Mouse (Mus musculus): ENCODE results near the gene Ncoa1. TPM values are rescaled to one million over a fixed set of nuclear protein-coding genes. Genes with fewer than 3 reads are reported as not detected.

Gene Ncoa1
- polyA plus RNA-seq, 1 experiment from 2014 or later: 19.4 TPM

- H3K4me3 ChIP-seq (replicated peaks; ENCODE audit: low read length): no peak overlapping the region
- no peaks in the 10 kb centered on the region for H3K4me1 ChIP-seq (replicated peaks; ENCODE audit: control insufficient read depth, insufficient read depth, low read length)
- no peaks in the 10 kb centered on the region for H3K9me3 ChIP-seq (ENCODE audit: control insufficient read depth, low read length)
- 66% methylated on average over 4 of the region's 4 CpGs for WGBS
- H3K27me3 ChIP-seq (ENCODE audit: control insufficient read depth, insufficient read depth, low read length): no peaks in the 10 kb centered on the region
- H3K36me3 ChIP-seq (replicated peaks; ENCODE audit: control insufficient read depth, insufficient read depth): no peaks in the 10 kb centered on the region
- H3K4me2 ChIP-seq (replicated peaks): no peak overlapping the region
- DNase-seq (ENCODE audit: low spot score) (no peak), ATAC-seq (ENCODE audit: low FRiP score) (no peak)
- H3K9ac ChIP-seq: no peak overlapping the region
- no peak overlapping the region for H3K27ac ChIP-seq
These were observed 85.7 kb downstream of the Ncoa1 start for GRCm38 (mm10) chr12:4391256-4391655.

- Histone ChIP-seq H3K27ac (no peak overlapping the region), H3K36me3 (replicated peaks; ENCODE audit: control insufficient read depth, insufficient read depth) (no peaks in the 10 kb centered on the region), H3K4me2 (replicated peaks) (no peak overlapping the region), H3K9me3 (ENCODE audit: control insufficient read depth, low read length) (no peaks in the 10 kb centered on the region), H3K9ac (no peak overlapping the region), H3K4me3 (replicated peaks; ENCODE audit: low read length) (no peak overlapping the region), H3K27me3 (ENCODE audit: control insufficient read depth, insufficient read depth, low read length) (no peaks in the 10 kb centered on the region), H3K4me1 (replicated peaks; ENCODE audit: control insufficient read depth, insufficient read depth, low read length) (no peaks in the 10 kb centered on the region)
- WGBS: 71% methylated on average over 5 of the region's 5 CpGs
- DNase-seq (ENCODE audit: low spot score) (no peak), ATAC-seq (ENCODE audit: low FRiP score) (no peak)
These were observed 86.3 kb downstream of the Ncoa1 start for GRCm38 (mm10) chr12:4390721-4391120.

- ATAC-seq (ENCODE audit: low FRiP score) (no peak), DNase-seq (ENCODE audit: low spot score) (no peak)
- 90% methylated on average over 3 of the region's 3 CpGs for WGBS
- Histone ChIP-seq H3K4me2 (replicated peaks) (no peak overlapping the region), H3K4me3 (replicated peaks; ENCODE audit: low read length) (no peak overlapping the region), H3K27me3 (ENCODE audit: control insufficient read depth, insufficient read depth, low read length) (no peaks in the 10 kb centered on the region), H3K9me3 (ENCODE audit: control insufficient read depth, low read length) (no peaks in the 10 kb centered on the region), H3K4me1 (replicated peaks; ENCODE audit: control insufficient read depth, insufficient read depth, low read length) (no peaks in the 10 kb centered on the region), H3K27ac (no peak overlapping the region), H3K36me3 (replicated peaks; ENCODE audit: control insufficient read depth, insufficient read depth) (no peaks in the 10 kb centered on the region), H3K9ac (no peak overlapping the region)
These were observed 90.8 kb downstream of the Ncoa1 start for GRCm38 (mm10) chr12:4386077-4386719.

GRCm38 (mm10) chr12:4383061-4383460 lies 93.9 kb downstream of the Ncoa1 start:
- DNase-seq (ENCODE audit: low spot score) (no peak), ATAC-seq (ENCODE audit: low FRiP score) (no peak)
- no peaks in the 10 kb centered on the region for H3K27me3 ChIP-seq (ENCODE audit: control insufficient read depth, insufficient read depth, low read length)
- no peak overlapping the region for H3K4me3 ChIP-seq (replicated peaks; ENCODE audit: low read length)
- no peaks in the 10 kb centered on the region for H3K9me3 ChIP-seq (ENCODE audit: control insufficient read depth, low read length)
- no peaks in the 10 kb centered on the region for H3K4me1 ChIP-seq (replicated peaks; ENCODE audit: control insufficient read depth, insufficient read depth, low read length)
- no peak overlapping the region for H3K4me2 ChIP-seq (replicated peaks)
- H3K9ac ChIP-seq: no peak overlapping the region
- no peak overlapping the region for H3K27ac ChIP-seq
- no peaks in the 10 kb centered on the region for H3K36me3 ChIP-seq (replicated peaks; ENCODE audit: control insufficient read depth, insufficient read depth)
- 85% methylated on average over 3 of the region's 3 CpGs for WGBS

- Histone ChIP-seq H3K9me3 (ENCODE audit: control insufficient read depth, low read length) (no peaks in the 10 kb centered on the region), H3K27ac (no peak overlapping the region), H3K4me1 (replicated peaks; ENCODE audit: control insufficient read depth, insufficient read depth, low read length) (peaks cover 10% of the 10 kb centered on the region; the same call in 1 of the 2 replicates), H3K36me3 (replicated peaks; ENCODE audit: control insufficient read depth, insufficient read depth) (no peaks in the 10 kb centered on the region), H3K4me3 (replicated peaks; ENCODE audit: low read length) (no peak overlapping the region), H3K27me3 (ENCODE audit: control insufficient read depth, insufficient read depth, low read length) (no peaks in the 10 kb centered on the region), H3K9ac (no peak overlapping the region), H3K4me2 (replicated peaks) (no peak overlapping the region)
- DNase-seq (ENCODE audit: low spot score) (no peak), ATAC-seq (ENCODE audit: low FRiP score) (no peak)
- WGBS: 64% methylated on average over 7 of the region's 7 CpGs
These were observed 97.6 kb downstream of the Ncoa1 start for GRCm38 (mm10) chr12:4379298-4379957.

- no peaks in the 10 kb centered on the region for H3K36me3 ChIP-seq (replicated peaks; ENCODE audit: control insufficient read depth, insufficient read depth)
- DNase-seq (ENCODE audit: low spot score) (peak; percentile 42), ATAC-seq (ENCODE audit: low FRiP score) (peak; percentile 53; the same call in 1 of the 2 replicates)
These were observed 100.5 kb downstream of the Ncoa1 start for GRCm38 (mm10) chr12:4376475-4376874.

GRCm38 (mm10) chr12:4374816-4375493 lies 102.0 kb downstream of the Ncoa1 start:
- Histone ChIP-seq H3K9ac (no peak overlapping the region), H3K4me2 (replicated peaks) (no peak overlapping the region), H3K27ac (no peak overlapping the region), H3K27me3 (ENCODE audit: control insufficient read depth, insufficient read depth, low read length) (no peaks in the 10 kb centered on the region), H3K4me1 (replicated peaks; ENCODE audit: control insufficient read depth, insufficient read depth, low read length) (peaks cover 10% of the 10 kb centered on the region; the same call in 1 of the 2 replicates), H3K9me3 (ENCODE audit: control insufficient read depth, low read length) (no peaks in the 10 kb centered on the region), H3K36me3 (replicated peaks; ENCODE audit: control insufficient read depth, insufficient read depth) (no peaks in the 10 kb centered on the region), H3K4me3 (replicated peaks; ENCODE audit: low read length) (no peak overlapping the region)
- no peak for ATAC-seq (ENCODE audit: low FRiP score)
- no peak for DNase-seq (ENCODE audit: low spot score)
- WGBS: 42% methylated on average over 6 of the region's 6 CpGs

More at GRCm38 (mm10) chr12:4376475-4376874, 100.5 kb downstream of the Ncoa1 start:
- peaks cover 10% of the 10 kb centered on the region; the same call in 1 of the 2 replicates for H3K4me1 ChIP-seq (replicated peaks; ENCODE audit: control insufficient read depth, insufficient read depth, low read length)
- H3K27me3 ChIP-seq (ENCODE audit: control insufficient read depth, insufficient read depth, low read length): no peaks in the 10 kb centered on the region
- no peaks in the 10 kb centered on the region for H3K9me3 ChIP-seq (ENCODE audit: control insufficient read depth, low read length)
- 56% methylated on average over 4 of the region's 4 CpGs for WGBS
- no peak overlapping the region for H3K27ac ChIP-seq
- no peak overlapping the region for H3K4me2 ChIP-seq (replicated peaks)
- no peak overlapping the region for H3K4me3 ChIP-seq (replicated peaks; ENCODE audit: low read length)
- H3K9ac ChIP-seq: no peak overlapping the region

- H3K4me1 ChIP-seq (replicated peaks; ENCODE audit: control insufficient read depth, insufficient read depth, low read length): peaks cover 3% of the 10 kb centered on the region; the same call in 1 of the 2 replicates
- no peak for DNase-seq (ENCODE audit: low spot score)
- no peak overlapping the region for H3K27ac ChIP-seq
- no peak overlapping the region for H3K4me3 ChIP-seq (replicated peaks; ENCODE audit: low read length)
- H3K4me2 ChIP-seq (replicated peaks): no peak overlapping the region
- no peaks in the 10 kb centered on the region for H3K27me3 ChIP-seq (ENCODE audit: control insufficient read depth, insufficient read depth, low read length)
- H3K9me3 ChIP-seq (ENCODE audit: control insufficient read depth, low read length): no peaks in the 10 kb centered on the region
- WGBS: 66% methylated on average over 1 of the region's 1 CpGs
- H3K9ac ChIP-seq: no peak overlapping the region
- H3K36me3 ChIP-seq (replicated peaks; ENCODE audit: control insufficient read depth, insufficient read depth): no peaks in the 10 kb centered on the region
- no peak for ATAC-seq (ENCODE audit: low FRiP score)
These were observed 105.6 kb downstream of the Ncoa1 start for GRCm38 (mm10) chr12:4371406-4371805.

GRCm38 (mm10) chr12:4365951-4366350 lies 111.0 kb downstream of the Ncoa1 start:
- no peaks in the 10 kb centered on the region for H3K4me1 ChIP-seq (replicated peaks; ENCODE audit: control insufficient read depth, insufficient read depth, low read length)
- no peak overlapping the region for H3K27ac ChIP-seq
- H3K27me3 ChIP-seq (ENCODE audit: control insufficient read depth, insufficient read depth, low read length): no peaks in the 10 kb centered on the region
- ATAC-seq (ENCODE audit: low FRiP score) (no peak), DNase-seq (ENCODE audit: low spot score) (no peak)
- no peak overlapping the region for H3K9ac ChIP-seq
- no peaks in the 10 kb centered on the region for H3K9me3 ChIP-seq (ENCODE audit: control insufficient read depth, low read length)
- 94% methylated on average over 1 of the region's 1 CpGs for WGBS
- no peak overlapping the region for H3K4me2 ChIP-seq (replicated peaks)
- H3K4me3 ChIP-seq (replicated peaks; ENCODE audit: low read length): no peak overlapping the region
- H3K36me3 ChIP-seq (replicated peaks; ENCODE audit: control insufficient read depth, insufficient read depth): no peaks in the 10 kb centered on the region
